Mouse (Mus musculus): ENCODE measurements at regions not wholly inside any gene's neighbourhood (a gene's known extent, or its start where the extent isn't known, plus 50 kb on each side); places are given as distances from the start of the nearest gene placed in this dataset.
"Not testable (repeated sequence)": the region's sequence is repeated elsewhere in the genome, so short reads cannot be mapped to it uniquely, and the experiment has no call there.

- no peak for DNase-seq (ENCODE audit: low spot score in 2 of 2)
Measured at GRCm38 (mm10) chrX:76077781-76078180, 186.3 kb upstream of the Cldn34b3 start.

- no peak for DNase-seq (ENCODE audit: low spot score in 2 of 2)
Measured at GRCm38 (mm10) chrX:76082670-76083069, 181.4 kb upstream of the Cldn34b3 start.

- DNase-seq (ENCODE audit: low spot score in 2 of 2) = no peak
Measured at GRCm38 (mm10) chrX:76110763-76111474, 153.2 kb upstream of the Cldn34b3 start.

- DNase-seq (ENCODE audit: low spot score in 2 of 2) = no peak
Measured at GRCm38 (mm10) chrX:76116086-76116485, 148.0 kb upstream of the Cldn34b3 start.

- DNase-seq (ENCODE audit: low spot score in 2 of 2) = no peak
Measured at GRCm38 (mm10) chrX:76116562-76116961, 147.5 kb upstream of the Cldn34b3 start.

- DNase-seq (ENCODE audit: low spot score in 2 of 2) = no peak
Measured at GRCm38 (mm10) chrX:76120936-76121335, 143.2 kb upstream of the Cldn34b3 start.

- DNase-seq (ENCODE audit: low spot score in 2 of 2) = no peak
Measured at GRCm38 (mm10) chrX:76123355-76123754, 140.7 kb upstream of the Cldn34b3 start.

GRCm38 (mm10) chrX:76137729-76138128, 126.4 kb upstream of the Cldn34b3 start:
- no peak for DNase-seq (ENCODE audit: low spot score in 2 of 2)

- DNase-seq (ENCODE audit: low spot score in 2 of 2) = no peak
Measured at GRCm38 (mm10) chrX:76141022-76141421, 123.1 kb upstream of the Cldn34b3 start.

GRCm38 (mm10) chrX:76174806-76175205, 89.3 kb upstream of the Cldn34b3 start:
- DNase-seq (ENCODE audit: low spot score in 2 of 2) = not testable (repeated sequence)

GRCm38 (mm10) chrX:76181446-76182148, 82.5 kb upstream of the Cldn34b3 start:
- DNase-seq (ENCODE audit: low spot score in 2 of 2) = no peak

GRCm38 (mm10) chrX:76200607-76201006, 63.5 kb upstream of the Cldn34b3 start:
- no peak for DNase-seq (ENCODE audit: low spot score in 2 of 2)

GRCm38 (mm10) chrX:76201366-76201765, 62.7 kb upstream of the Cldn34b3 start:
- DNase-seq (ENCODE audit: low spot score in 2 of 2) = peak; percentile 17 to 22

All from urinary bladder, postnatal 36 days (tissue).